Mouse (Mus musculus) stomach, postnatal 0 days (tissue): ENCODE data around the gene Npw.
A peak's percentile ranks its signal among the peaks of the same experiment; 100 is the strongest.

Experiments used
- CTCF ChIP-seq: IDR thresholded peaks from 2 replicates; pipeline ENCODE4 v1.5.1; 2016; ENCODE audit warnings: antibody characterized with exemption, low read depth, mild to moderate bottlenecking, moderate library complexity
- EP300 ChIP-seq: optimal IDR thresholded peaks from 2 replicates; pipeline ENCODE3; 2016; ENCODE audit warnings: antibody characterized with exemption

GRCm38 (mm10) chr17:24653967-24654710 is 4.1 kb downstream of the Npw start:
- TF ChIP-seq CTCF (peak; percentile 99), EP300 (no peak)
